Mouse (Mus musculus) heart, embryonic 14.5 days (tissue): Measurements from ENCODE around the gene Pramef17. TPM values are rescaled to one million over a fixed set of nuclear protein-coding genes. Genes with fewer than 3 reads are reported as not detected.
"Not testable (repeated sequence)": the region's sequence is repeated elsewhere in the genome, so short reads cannot be mapped to it uniquely, and the experiment has no call there.

Experiments
- ATAC-seq: fragments of 200-750 bp; cut with Nextera tagmentation; 2 replicates; pipeline ENCODE4 v1.8.0; 2017; ENCODE audit warnings: low read depth, moderate TSS enrichment; ENCODE audit not compliant: insufficient number of reproducible peaks, insufficient read depth, low FRiP score
- H3K27ac ChIP-seq, 2 experiments: fragments of 200-500 bp in 1 of 2; fragments of 300-500 bp in 1 of 2; sonication (generic) in 1 of 2; replicated peaks in 1 of 2; 2 replicates each; pipeline ENCODE4 v1.5.1; 2012 to 2014; ENCODE audit warnings: low read depth in 2 of 2, low read length in 2 of 2, control low read depth in 1 of 2, mild to moderate bottlenecking in 1 of 2, mixed read lengths in 1 of 2; ENCODE audit not compliant: control insufficient read depth in 1 of 2, insufficient read depth in 1 of 2
- H3K27me3 ChIP-seq: fragments of 300-500 bp; sonication (generic); 2 replicates; pipeline ENCODE4 v1.6.1; 2014; ENCODE audit warnings: mild to moderate bottlenecking, low read length, control low read depth; ENCODE audit not compliant: control insufficient read depth, insufficient read depth
- H3K36me3 ChIP-seq: fragments of 300-500 bp; sonication (generic); 2 replicates; pipeline ENCODE4 v1.6.1; 2014; ENCODE audit warnings: mild to moderate bottlenecking, control low read depth, low read length, mixed read lengths; ENCODE audit not compliant: control insufficient read depth, insufficient read depth
- H3K4me1 ChIP-seq, 2 experiments: fragments of 200-500 bp in 1 of 2; fragments of 300-500 bp in 1 of 2; sonication (generic) in 1 of 2; 2 replicates each; pipeline ENCODE4 v1.6.1; 2012 to 2014; ENCODE audit warnings: low read length in 2 of 2, control low read depth in 1 of 2, mixed read lengths in 1 of 2; ENCODE audit not compliant: control insufficient read depth in 2 of 2, insufficient read depth in 2 of 2
- H3K4me2 ChIP-seq: fragments of 300-500 bp; sonication (generic); 2 replicates; pipeline ENCODE4 v1.6.1; 2014; ENCODE audit warnings: mild to moderate bottlenecking, low read length
- H3K4me3 ChIP-seq, 2 experiments: fragments of 200-500 bp in 1 of 2; fragments of 300-500 bp in 1 of 2; sonication (generic) in 1 of 2; 2 replicates each; pipeline ENCODE4 v1.5.1; 2012 to 2014; ENCODE audit warnings: low read length in 2 of 2, mild to moderate bottlenecking in 2 of 2, control low read depth in 1 of 2, low read depth in 1 of 2, moderate library complexity in 1 of 2; ENCODE audit not compliant: control insufficient read depth in 1 of 2, insufficient read depth in 1 of 2
- H3K9ac ChIP-seq: fragments of 300-500 bp; sonication (generic); 2 replicates; pipeline ENCODE4 v1.6.1; 2014; ENCODE audit warnings: mild to moderate bottlenecking, low read length
- H3K9me3 ChIP-seq: fragments of 300-500 bp; sonication (generic); 2 replicates; pipeline ENCODE4 v1.6.1; 2016; ENCODE audit warnings: low read length, control low read depth; ENCODE audit not compliant: control insufficient read depth
- WGBS: fragments of 180-500 bp; shearing (Covaris S2); extraction: QIAGEN DNeasy Blood & Tissue Kit; methylation state at CpG from one replicate; pipeline ENCODE4 v1.1.7; 2014; 5-methylcytosine and 5-hydroxymethylcytosine counted together
- polyA plus RNA-seq: library from polyadenylated mRNA; unstranded; fragments of >200 nt; fragmentation: Nextera tagmentation; extraction: Ambion mirVana; gene quantifications from 2 replicates; pipeline ENCODE4 v1.2.1, GENCODE M21; 2014

The Pramef17 gene
- not detected in 2 replicates for polyA plus RNA-seq

DNA sequence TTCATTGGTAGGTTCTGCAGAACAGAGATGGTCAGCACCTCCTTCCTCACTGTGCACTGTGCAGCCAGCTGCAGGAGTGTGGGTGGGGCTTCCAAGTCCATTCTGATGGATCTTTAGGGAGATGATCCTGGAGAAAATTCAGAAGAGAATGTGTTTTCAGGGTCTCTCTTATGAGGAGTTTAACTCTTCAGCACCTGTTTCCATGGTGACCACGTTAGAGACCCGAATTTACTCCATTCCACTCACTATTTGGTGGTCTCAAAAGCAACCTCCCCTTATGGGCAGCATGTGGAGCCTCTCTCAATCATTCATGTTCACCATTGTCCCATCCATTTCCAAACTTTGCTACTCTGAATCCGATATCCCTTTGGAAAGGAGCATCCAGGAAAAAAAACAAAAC lies at the start of gene Pramef17:
Gene Pramef17, minus strand, starts transcription at position 101 of the 400 bp plus-strand sequence.
- not testable (repeated sequence) for H3K27ac ChIP-seq, H3K9ac ChIP-seq, H3K36me3 ChIP-seq, H3K4me3 ChIP-seq, H3K27me3 ChIP-seq, ATAC-seq, H3K4me1 ChIP-seq, H3K4me2 ChIP-seq, H3K9me3 ChIP-seq
- WGBS = 35% methylated on average over 3 of the region's 3 CpGs

DNA sequence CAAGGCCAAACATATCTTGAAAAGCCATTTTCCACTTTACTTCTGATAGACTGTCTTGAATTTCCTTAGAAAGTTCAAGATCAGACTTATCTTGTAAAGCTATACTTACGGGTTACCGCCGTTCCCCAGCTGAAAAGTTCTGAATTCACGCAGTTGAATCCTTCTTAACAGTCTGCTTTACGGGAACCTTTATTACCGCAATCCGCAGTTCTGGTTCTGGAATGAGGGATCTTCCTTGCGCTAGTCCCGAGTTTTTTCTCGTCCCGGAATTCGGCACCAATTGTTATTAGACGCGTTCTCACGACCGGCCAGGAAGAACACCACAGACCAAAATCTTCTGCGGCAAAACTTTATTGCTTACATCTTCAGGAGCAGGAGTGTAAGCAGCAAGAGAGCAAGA lies 6.0 kb downstream of the Pramef17 start:
- H3K9me3 ChIP-seq, H3K27me3 ChIP-seq, H3K4me2 ChIP-seq, H3K27ac ChIP-seq, H3K4me1 ChIP-seq, ATAC-seq, H3K4me3 ChIP-seq, H3K9ac ChIP-seq, H3K36me3 ChIP-seq: not testable (repeated sequence)
- 87% methylated on average over 12 of the region's 17 CpGs for WGBS

DNA sequence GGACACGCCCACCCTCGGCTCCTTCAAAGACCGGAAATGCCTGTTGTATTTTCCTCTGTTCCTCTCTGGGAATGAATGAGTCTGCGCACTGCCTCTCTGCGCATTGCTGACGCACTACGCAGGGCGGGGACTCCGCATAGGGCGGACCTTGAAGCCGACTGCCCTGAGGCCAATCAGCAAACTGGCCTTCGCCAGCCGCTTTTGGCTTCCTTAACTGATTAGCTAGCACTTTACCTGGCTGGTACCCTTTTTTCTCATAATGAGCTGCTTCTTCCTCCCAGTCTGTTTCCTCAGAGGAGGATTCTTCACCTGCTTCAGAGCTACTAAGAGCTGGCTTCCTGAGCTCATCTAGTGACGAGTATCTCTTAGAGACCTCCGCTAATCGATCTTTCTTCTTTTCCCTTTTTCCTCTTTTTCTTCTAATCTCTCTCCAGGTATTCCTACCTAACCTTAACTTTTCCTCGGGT lies 6.7 kb downstream of the Pramef17 start:
- not testable (repeated sequence) for H3K9me3 ChIP-seq, H3K4me1 ChIP-seq, H3K4me2 ChIP-seq, H3K4me3 ChIP-seq, H3K27me3 ChIP-seq, H3K27ac ChIP-seq, H3K36me3 ChIP-seq, ATAC-seq, H3K9ac ChIP-seq
- WGBS = 82% methylated on average over 7 of the region's 17 CpGs

DNA sequence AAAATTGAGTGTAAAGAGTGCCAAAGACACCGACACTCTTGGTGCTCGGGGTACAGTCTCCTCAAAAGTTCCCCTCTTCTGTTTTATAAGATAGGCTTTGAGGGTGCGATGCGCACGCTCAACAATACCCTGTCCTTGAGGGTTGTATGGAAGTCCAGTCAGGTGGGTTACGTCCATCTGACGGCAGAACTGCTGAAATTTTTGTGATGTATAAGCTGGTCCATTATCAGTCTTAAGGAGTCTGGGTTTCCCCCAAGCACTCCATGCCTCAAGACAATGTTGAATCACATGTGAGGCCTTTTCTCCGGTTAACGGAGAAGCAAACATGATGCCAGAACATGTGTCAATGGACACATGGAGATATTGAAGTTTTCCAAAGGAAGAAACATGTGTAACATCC lies 8.4 kb downstream of the Pramef17 start:
- not testable (repeated sequence) for H3K4me3 ChIP-seq, H3K27me3 ChIP-seq, H3K27ac ChIP-seq, H3K36me3 ChIP-seq, H3K4me1 ChIP-seq, H3K4me2 ChIP-seq, H3K9me3 ChIP-seq, H3K9ac ChIP-seq, ATAC-seq
- 74% methylated on average over 2 of the region's 9 CpGs for WGBS

DNA sequence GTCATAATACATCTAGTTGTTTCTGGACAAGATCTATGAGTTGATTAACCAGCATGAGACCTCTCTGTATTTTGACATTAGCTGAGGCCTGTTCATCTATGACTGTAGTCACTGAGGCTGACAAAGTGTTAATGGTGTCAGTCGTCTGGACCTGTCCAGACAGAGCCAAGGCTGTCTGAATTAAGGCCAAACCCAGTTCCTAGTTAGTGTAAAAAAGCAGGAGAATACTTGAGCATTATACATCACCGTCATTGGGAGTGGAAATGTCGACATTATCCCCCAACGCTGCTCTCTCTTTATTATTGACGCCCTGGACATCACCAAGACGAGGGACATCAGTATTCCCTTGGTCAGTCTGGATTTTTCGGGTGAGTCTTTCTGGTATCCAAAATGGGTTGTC lies 9.0 kb downstream of the Pramef17 start:
- not testable (repeated sequence) for H3K9ac ChIP-seq, H3K4me3 ChIP-seq, H3K4me1 ChIP-seq, H3K4me2 ChIP-seq, ATAC-seq, H3K9me3 ChIP-seq, H3K27ac ChIP-seq, H3K36me3 ChIP-seq, H3K27me3 ChIP-seq
- no CpG with 5 or more reads among the region's 7 CpGs for WGBS

DNA sequence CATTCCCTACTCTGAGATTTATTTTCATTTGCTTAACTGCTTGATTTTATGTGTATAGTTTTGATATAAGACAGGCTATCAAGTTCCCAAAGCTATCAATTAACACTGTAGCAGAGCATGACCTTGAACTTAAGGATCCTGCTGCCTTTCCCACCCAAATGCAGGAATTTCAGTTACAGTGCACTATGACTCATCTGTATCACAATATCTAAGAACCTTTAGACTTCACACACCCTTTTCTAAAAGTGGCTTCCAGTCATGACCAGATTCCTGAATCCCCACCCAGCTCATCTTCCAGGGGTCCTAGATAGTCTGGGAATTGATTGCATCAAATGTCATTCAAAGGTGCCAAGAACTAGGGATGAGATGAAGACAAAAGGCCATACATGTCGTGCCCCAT lies 10.7 kb downstream of the Pramef17 start:
- not testable (repeated sequence) for ATAC-seq, H3K4me2 ChIP-seq, H3K27me3 ChIP-seq, H3K4me3 ChIP-seq, H3K36me3 ChIP-seq, H3K9me3 ChIP-seq, H3K27ac ChIP-seq, H3K9ac ChIP-seq, H3K4me1 ChIP-seq
- WGBS = 40% methylated on average over 1 of the region's 1 CpGs

DNA sequence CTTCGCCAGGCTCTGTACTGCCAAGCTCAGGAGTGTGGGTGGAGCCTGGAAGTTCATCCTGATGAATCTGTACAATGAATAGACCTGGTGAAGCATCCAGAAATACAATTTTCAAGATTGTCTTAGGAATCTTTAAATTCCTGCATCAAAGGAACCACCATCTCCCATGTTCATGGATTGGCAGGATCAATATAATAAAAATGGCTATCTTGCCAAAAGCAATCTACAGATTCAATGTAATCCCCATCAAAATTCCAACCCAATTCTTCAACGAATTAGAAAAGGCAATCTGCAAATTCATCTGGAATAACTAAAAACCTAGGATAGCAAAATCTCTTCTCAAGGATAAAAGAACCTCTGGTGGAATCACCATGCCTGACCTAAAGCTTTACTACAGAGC lies 27.3 kb downstream of the Pramef17 start, which contains the start of gene Gm13101:
Gene Gm13101, minus strand, starts transcription at position 101 of the 400 bp plus-strand sequence.
- not testable (repeated sequence) for H3K27ac ChIP-seq, H3K4me2 ChIP-seq, H3K9ac ChIP-seq, H3K9me3 ChIP-seq, H3K36me3 ChIP-seq, H3K4me3 ChIP-seq, H3K4me1 ChIP-seq, H3K27me3 ChIP-seq, ATAC-seq
- 38% methylated on average over 2 of the region's 2 CpGs for WGBS

DNA sequence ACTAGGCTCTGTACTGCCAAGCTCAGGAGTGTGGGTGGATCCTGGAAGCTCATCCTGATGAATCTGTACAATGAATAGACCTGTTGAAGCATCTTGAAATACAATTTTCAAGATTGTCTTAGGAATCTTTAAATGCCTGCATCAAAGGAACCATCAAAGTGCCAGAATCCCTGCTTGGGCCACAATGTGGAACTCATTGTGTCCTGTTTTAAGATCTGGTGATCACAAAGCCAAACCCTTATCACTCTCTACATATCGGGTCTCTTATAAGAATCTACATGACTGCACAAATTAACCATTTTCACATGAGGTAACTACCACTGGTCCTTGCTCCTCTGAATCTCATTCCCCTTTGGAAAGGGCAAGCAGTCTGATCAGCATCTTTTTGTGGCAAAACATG lies 43.3 kb downstream of the Pramef17 start, which contains the start of gene Pramef25:
Gene Pramef25, minus strand, starts transcription at position 101 of the 400 bp plus-strand sequence.
- not testable (repeated sequence) for H3K4me1 ChIP-seq, H3K27me3 ChIP-seq, H3K4me3 ChIP-seq, H3K9ac ChIP-seq, H3K27ac ChIP-seq, H3K9me3 ChIP-seq, ATAC-seq, H3K4me2 ChIP-seq, H3K36me3 ChIP-seq
- WGBS = 64% methylated on average over 1 of the region's 1 CpGs
